Mouse (Mus musculus) natural killer cell, adult 2 months (primary cell): ENCODE measurements around the gene Flvcr2.

Experiments
- DNase-seq, 2 experiments: peaks; one replicate each; pipeline ENCODE4 v3.0.0; 2022; ENCODE audit warnings: low spot score in 2 of 2

Gene Flvcr2

DNA sequence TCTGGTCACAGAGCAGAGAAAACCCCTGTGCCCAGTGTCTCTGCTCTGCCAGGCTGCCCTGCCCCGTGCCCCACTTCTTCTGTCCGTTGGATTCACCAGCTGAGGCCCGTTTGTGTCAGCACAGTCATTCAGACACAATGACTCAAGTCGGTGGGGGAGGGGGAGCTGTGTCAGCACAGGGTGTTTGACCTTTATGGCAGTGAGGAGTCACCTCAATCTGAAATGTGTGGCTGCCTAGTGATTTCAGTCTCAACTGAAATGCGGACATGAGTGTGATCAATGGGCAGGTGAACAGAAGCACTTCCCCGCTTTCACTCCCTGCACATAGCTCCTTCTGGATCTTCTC lies 16.4 kb upstream of the Flvcr2 start:
- no peak for DNase-seq

- no peak for DNase-seq
Measured at GRCm38 (mm10) chr12:85736203-85736602, 10.1 kb upstream of the Flvcr2 start.

GRCm38 (mm10) chr12:85736960-85737359 lies 9.4 kb upstream of the Flvcr2 start:
- DNase-seq = no peak

- no peak for DNase-seq
Measured at GRCm38 (mm10) chr12:85746696-85747219, 419 bp downstream of the Flvcr2 start.

DNA sequence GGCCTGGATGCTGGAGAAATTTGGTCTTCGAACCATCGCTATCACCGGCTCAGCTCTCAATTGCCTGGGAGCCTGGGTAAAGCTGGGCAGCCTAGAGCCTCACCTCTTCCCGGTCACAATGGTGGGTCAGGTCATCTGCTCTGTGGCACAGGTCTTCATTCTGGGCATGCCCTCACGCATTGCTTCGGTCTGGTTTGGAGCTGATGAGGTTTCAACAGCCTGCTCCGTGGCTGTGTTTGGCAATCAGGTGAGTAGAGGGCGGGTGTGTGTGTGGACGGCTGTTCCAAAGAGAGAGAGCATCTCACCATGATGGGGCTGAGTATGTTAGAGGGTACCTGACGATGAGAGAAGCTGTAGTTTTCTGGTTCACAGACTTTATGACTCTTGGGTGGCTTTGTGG lies 1.0 kb downstream of the Flvcr2 start:
- DNase-seq = no peak

DNA sequence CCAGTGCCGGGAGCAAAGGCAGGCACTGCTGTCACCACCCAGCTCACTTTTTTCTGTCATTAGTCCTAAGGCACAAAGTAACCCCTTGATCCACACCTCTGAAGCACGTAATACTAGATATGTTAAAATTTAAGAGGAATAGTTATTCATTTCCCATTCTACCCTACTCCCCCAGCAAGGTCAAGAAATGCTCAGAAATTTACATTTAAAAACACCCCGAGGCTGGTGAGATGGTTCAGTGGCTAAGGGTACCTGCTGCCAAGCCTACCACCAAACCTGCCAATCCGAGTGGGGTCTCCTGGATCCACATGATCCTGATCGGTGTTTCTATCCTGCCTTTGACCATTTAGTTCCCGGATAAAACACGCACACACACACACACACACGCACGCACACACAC lies 3.5 kb downstream of the Flvcr2 start:
- no peak for DNase-seq

- no peak for DNase-seq
Measured at GRCm38 (mm10) chr12:85752116-85752515, 5.8 kb downstream of the Flvcr2 start.

DNA sequence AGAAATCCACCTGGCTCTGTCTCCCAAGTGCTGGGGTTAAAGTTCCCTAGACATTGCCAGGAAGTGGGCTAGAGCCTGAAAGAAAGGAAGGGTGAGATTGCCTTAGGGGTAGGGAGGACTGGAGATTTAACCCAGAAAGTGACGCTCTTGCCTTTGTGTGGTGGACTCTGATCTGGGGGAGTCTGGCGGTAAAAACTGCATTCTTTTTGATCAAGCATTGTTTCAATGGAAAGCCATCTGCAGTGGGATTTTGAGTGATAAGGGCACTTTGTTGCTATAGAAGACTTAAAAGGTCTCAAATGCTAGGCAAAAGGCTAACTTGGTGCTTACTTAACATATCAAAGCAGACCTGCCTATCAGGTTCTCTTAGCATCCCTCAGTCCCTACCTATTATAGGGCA lies 6.9 kb downstream of the Flvcr2 start:
- DNase-seq = no peak

GRCm38 (mm10) chr12:85754611-85755265 lies 8.4 kb downstream of the Flvcr2 start:
- no peak for DNase-seq

GRCm38 (mm10) chr12:85756455-85756854 lies 10.1 kb downstream of the Flvcr2 start:
- no peak for DNase-seq

DNA sequence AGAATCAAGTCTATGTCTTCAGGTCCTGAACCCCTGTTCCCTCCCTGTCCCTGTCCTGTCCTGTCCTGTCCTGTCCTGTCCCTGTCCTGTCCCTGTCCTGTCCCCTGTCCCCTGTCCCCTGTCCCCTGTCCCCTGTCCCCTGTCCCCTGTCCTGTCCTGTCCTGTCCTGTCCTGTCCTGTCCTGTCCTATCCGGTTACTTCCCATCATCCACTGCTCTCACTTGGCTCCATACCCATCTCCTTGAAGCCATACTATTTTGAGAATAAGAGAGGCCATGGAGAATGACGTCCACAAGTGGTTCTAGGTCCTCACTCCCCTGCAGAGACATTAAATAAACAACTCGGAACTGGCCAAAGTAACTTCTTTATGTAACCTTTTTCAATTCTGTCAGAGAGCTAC lies 10.7 kb downstream of the Flvcr2 start:
- DNase-seq = no peak

- DNase-seq = no peak
Measured at GRCm38 (mm10) chr12:85758741-85759140, 12.4 kb downstream of the Flvcr2 start.

- DNase-seq = no peak
Measured at GRCm38 (mm10) chr12:85761471-85761870, 15.1 kb downstream of the Flvcr2 start.

- DNase-seq = no peak
Measured at GRCm38 (mm10) chr12:85764686-85765085, 18.3 kb downstream of the Flvcr2 start.

- DNase-seq = no peak
Measured at GRCm38 (mm10) chr12:85766287-85766686, 19.9 kb downstream of the Flvcr2 start.

DNA sequence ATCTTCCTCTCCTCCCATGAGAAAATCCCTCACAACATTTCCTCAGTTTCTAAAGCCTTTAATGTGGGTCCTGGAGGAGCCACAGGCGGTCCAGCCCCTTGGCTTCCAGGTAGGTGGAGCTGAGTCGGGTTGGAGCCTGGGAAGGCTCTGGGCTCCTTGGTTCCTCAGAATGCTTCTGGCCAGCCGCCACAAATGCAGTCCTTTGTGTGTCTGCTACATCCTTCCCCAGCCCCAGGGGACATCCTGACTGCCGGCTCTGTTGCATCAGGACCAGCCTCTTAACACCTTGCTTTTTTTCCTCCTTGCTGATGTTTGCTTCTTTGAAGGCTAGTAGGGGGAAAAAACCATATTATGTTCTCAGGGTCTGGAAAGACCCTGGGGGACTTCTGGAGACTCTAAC lies 21.4 kb downstream of the Flvcr2 start:
- DNase-seq = no peak

- no peak for DNase-seq
Measured at GRCm38 (mm10) chr12:85771356-85771755, 25.0 kb downstream of the Flvcr2 start.

- no peak for DNase-seq
Measured at GRCm38 (mm10) chr12:85778962-85779361, 32.6 kb downstream of the Flvcr2 start.

DNA sequence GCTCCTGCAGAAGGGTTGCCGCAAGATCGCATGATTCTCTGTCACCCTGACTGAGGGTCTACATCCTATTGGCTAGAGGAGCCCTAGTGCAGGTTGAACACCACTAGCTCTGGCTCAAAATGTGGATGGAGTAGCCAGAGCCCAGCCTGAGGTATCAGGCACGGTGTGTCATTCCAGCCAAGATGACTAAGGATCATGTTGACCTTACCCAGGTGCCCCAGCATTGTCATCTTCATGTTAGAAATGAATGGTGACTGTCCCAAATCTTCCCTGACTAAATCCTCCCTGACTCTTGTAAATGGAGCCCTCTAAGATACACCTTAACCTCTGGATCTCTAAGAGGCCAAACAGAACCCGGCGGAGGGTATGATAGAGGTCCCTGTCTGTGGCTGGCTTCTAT lies 33.4 kb downstream of the Flvcr2 start:
- no peak for DNase-seq

DNA sequence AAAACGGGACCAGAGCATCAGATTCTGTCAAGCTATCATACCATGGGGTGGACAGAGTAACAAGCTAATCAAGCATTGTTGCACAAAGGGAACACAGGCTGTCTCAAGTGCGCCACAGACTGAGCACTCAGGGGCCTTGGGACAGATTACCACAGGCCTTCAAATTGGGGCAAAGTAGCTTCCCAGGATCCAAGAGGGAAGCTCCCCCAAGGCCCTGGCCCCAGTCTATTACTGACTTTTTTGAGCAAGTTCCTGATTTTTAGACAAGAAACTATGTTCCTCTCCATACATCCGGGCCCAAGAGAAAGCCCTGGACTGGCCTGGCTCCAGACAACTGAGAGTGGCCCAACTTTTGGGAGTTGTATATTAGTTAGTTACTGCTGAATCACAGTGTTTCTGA lies 35.3 kb downstream of the Flvcr2 start:
- no peak for DNase-seq

- DNase-seq = no peak
Measured at GRCm38 (mm10) chr12:85784916-85785815, 38.8 kb downstream of the Flvcr2 start.

DNA sequence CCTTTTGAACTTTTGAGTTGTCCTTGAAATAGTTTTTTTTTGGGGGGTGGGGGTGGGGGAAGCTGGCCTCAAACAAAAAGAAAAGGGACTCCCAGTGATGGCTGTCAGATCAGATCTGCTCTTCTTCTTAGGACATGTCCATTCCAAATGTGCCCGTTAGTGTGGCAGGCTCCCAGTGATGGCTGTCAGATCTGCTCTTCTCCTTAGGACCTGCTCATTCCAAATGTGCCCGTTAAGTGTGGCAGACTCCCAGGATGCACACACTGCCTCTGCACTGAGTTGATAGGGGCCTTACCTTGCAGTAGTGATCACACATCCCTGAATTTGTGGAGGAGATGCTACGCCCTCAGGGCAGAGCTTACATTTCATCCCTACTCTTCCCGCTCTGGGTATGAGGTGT lies 45.8 kb downstream of the Flvcr2 start:
- no peak for DNase-seq

DNA sequence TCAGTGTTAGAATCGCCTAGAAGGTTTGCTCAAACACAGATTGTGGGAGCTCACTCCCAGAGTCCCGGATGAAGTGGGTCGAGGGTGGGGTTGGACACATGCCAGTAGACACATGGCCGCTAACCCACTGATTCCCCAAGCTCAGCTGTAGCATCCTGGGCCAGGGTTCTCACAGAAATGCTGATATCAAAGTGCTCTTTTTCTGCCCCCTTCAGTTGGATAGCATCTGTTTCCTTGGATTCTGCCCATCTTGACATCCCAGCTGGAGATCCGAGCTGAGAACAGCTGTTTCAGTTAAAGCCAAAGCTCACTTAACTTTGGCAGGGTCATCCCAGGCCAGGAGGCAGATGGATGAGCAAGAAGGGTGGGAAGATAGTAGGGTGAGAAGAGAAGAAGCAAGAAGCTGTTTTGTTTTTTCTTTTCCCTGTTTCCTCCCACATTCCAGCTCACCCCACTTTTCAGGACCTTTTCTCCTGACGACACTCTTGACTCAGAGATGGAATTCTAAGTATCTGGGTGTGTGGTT lies 46.5 kb downstream of the Flvcr2 start:
- no peak for DNase-seq
